Comparison of ENCODE assay signal across 12 mouse cellular contexts in the genomic region with DNA sequence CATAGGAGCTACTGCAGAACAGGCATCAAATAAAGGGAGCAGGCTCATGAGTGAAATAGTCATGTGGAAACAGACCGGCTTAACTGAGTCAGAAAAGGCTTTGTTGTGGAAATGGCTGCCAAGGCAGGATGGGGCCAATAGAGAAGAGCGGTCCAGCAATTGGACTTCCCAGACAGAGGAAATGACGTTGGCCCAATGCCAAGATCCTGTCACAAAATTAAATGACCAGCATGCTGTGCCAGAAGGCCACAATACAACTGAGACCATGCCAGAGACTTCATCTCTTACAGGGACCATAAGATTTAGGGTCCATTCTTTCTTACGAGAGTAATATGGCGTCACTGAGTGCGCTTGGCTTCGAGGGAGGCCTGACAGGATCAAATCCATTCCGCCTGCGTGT. TPM values are rescaled to one million over a fixed set of nuclear protein-coding genes. Genes with fewer than 3 reads are reported as not detected.
DNase-seq lines count a peak whose midpoint lies in the region; ATAC-seq and TF ChIP-seq lines count a peak whose summit lies in the region.
"Had no signal": no experiment of that assay in that cellular context is flagged by ENCODE, and none has a peak within 500 bp of the region (broad histone marks: within the 10 kb centered on the region; RNA-seq: fewer than 3 reads in every experiment).

No protein-coding gene starts in this region.

- no peaks in the 10 kb centered on the region for H3K4me1 ChIP-seq in liver, embryonic 12.5 days
- no peaks in the 10 kb centered on the region for H3K4me1 ChIP-seq in hindbrain, embryonic 12.5 days
- H3K4me1 ChIP-seq in kidney, postnatal 0 days (replicated peaks; ENCODE audit: insufficient read depth, low read length) = no peaks in the 10 kb centered on the region
- no peaks in the 10 kb centered on the region for H3K4me1 ChIP-seq in midbrain, embryonic 15.5 days

- no peaks in the 10 kb centered on the region for H3K36me3 ChIP-seq in liver, embryonic 12.5 days
- no peaks in the 10 kb centered on the region for H3K36me3 ChIP-seq in hindbrain, embryonic 12.5 days
- no peaks in the 10 kb centered on the region for H3K36me3 ChIP-seq in kidney, postnatal 0 days (ENCODE audit: insufficient read depth, low read length)
- H3K36me3 ChIP-seq in midbrain, embryonic 15.5 days (replicated peaks) = no peaks in the 10 kb centered on the region

- DNase-seq in liver = peak; percentile 19
- DNase-seq in kidney, postnatal 0 days (ENCODE audit: low spot score) = peak; percentile 71
- DNase-seq in thymus, postnatal 25 days = no peak
- DNase-seq in urinary bladder, postnatal 36 days (ENCODE audit: low spot score in 2 of 2) = no peak
- no peak for DNase-seq in embryo, embryonic 10 days (ENCODE audit: low spot score)
- DNase-seq: cerebellum, adult 9-11 months; right cerebral cortex, postnatal 4 days had no signal

- no peak overlapping the region for H3K4me2 ChIP-seq in liver, embryonic 12.5 days
- H3K4me2 ChIP-seq in hindbrain, embryonic 12.5 days (replicated peaks) = no peak overlapping the region
- no peak overlapping the region for H3K4me2 ChIP-seq in kidney, postnatal 0 days (ENCODE audit: low read length)
- H3K4me2 ChIP-seq in midbrain, embryonic 15.5 days = no peak overlapping the region

- H3K9ac ChIP-seq in liver, embryonic 12.5 days = no peak overlapping the region
- no peak overlapping the region for H3K9ac ChIP-seq in hindbrain, embryonic 12.5 days
- H3K9ac ChIP-seq in kidney, postnatal 0 days (ENCODE audit: low read depth, low read length) = no peak overlapping the region
- H3K9ac ChIP-seq in midbrain, embryonic 15.5 days = no peak overlapping the region

- H3K4me3 ChIP-seq in liver, embryonic 12.5 days = no peak overlapping the region
- no peak overlapping the region for H3K4me3 ChIP-seq in hindbrain, embryonic 12.5 days
- no peak overlapping the region for H3K4me3 ChIP-seq in kidney, postnatal 0 days (replicated peaks; ENCODE audit: low read depth, low read length)
- H3K4me3 ChIP-seq in midbrain, embryonic 15.5 days = no peak overlapping the region

- no peak for TF ChIP-seq CTCF in kidney, postnatal 0 days (IDR thresholded peaks at IDR 0.05; ENCODE audit: low read depth)

- no peaks in the 10 kb centered on the region for H3K9me3 ChIP-seq in liver, embryonic 12.5 days (replicated peaks)
- H3K9me3 ChIP-seq in hindbrain, embryonic 12.5 days (replicated peaks) = no peaks in the 10 kb centered on the region
- no peaks in the 10 kb centered on the region for H3K9me3 ChIP-seq in kidney, postnatal 0 days (replicated peaks; ENCODE audit: low read length)
- H3K9me3 ChIP-seq in midbrain, embryonic 15.5 days = no peaks in the 10 kb centered on the region

- H3K27ac ChIP-seq in liver, embryonic 12.5 days = no peak overlapping the region
- H3K27ac ChIP-seq in hindbrain, embryonic 12.5 days = no peak overlapping the region
- H3K27ac ChIP-seq in kidney, postnatal 0 days = no peak overlapping the region
- H3K27ac ChIP-seq in midbrain, embryonic 15.5 days = no peak overlapping the region

- no peaks in the 10 kb centered on the region for H3K27me3 ChIP-seq in liver, embryonic 12.5 days (replicated peaks)
- no peaks in the 10 kb centered on the region for H3K27me3 ChIP-seq in hindbrain, embryonic 12.5 days
- no peaks in the 10 kb centered on the region for H3K27me3 ChIP-seq in kidney, postnatal 0 days (ENCODE audit: insufficient read depth, low read length)
- H3K27me3 ChIP-seq in midbrain, embryonic 15.5 days (replicated peaks) = no peaks in the 10 kb centered on the region

- ATAC-seq in liver, embryonic 12.5 days = no peak
- peak; percentile 83 for ATAC-seq in hindbrain, embryonic 12.5 days (ENCODE audit: low FRiP score)
- ATAC-seq in kidney, postnatal 0 days (replicated peaks; ENCODE audit: low FRiP score, low read depth) = peak; percentile 59
- ATAC-seq in midbrain, embryonic 15.5 days (replicated peaks) = 0 out of 2 replicates have a peak, but pooled peaks have one; percentile 42
- ATAC-seq: Patski had no signal

- WGBS in liver, embryonic 12.5 days (ENCODE audit: insufficient replicate concordance) = 72% methylated on average over 9 of the region's 9 CpGs
- WGBS in hindbrain, embryonic 12.5 days = 69% methylated on average over 9 of the region's 9 CpGs
- 49% methylated on average over 9 of the region's 9 CpGs for WGBS in kidney, postnatal 0 days
- 48% methylated on average over 9 of the region's 9 CpGs for WGBS in midbrain, embryonic 15.5 days

RNA-seq across cellular contexts. Expression of gene Ghsr, which starts 20.0 kb away (rescaled TPM):
- polyA plus RNA-seq in liver, embryonic 12.5 days (2016; fragmentation: Nextera tagmentation; extraction: Ambion mirVana) = not detected in 2 replicates
- 0.23 and 0.54 TPM in 2 replicates for polyA plus RNA-seq in hindbrain, embryonic 12.5 days (2016; fragmentation: Nextera tagmentation; extraction: Ambion mirVana)
- polyA plus RNA-seq in kidney, postnatal 0 days (2015; fragmentation: Nextera tagmentation; extraction: Ambion mirVana) = not detected in 2 replicates
- 0.47 and 0.63 TPM in 2 replicates for polyA plus RNA-seq in midbrain, embryonic 15.5 days (2015; fragmentation: Nextera tagmentation; extraction: Ambion mirVana)
- polyA plus RNA-seq: large intestine, adult 2 months; Patski had no signal

RNA-seq across cellular contexts. Expression of gene Tnfsf10, which starts 34.3 kb away (rescaled TPM):
- 0.06 and 0.07 TPM in 2 replicates for polyA plus RNA-seq in liver, embryonic 12.5 days (2016; fragmentation: Nextera tagmentation; extraction: Ambion mirVana)
- not detected in 2 replicates for polyA plus RNA-seq in hindbrain, embryonic 12.5 days (2016; fragmentation: Nextera tagmentation; extraction: Ambion mirVana)
- 3.8 and 4.1 TPM in 2 replicates for polyA plus RNA-seq in kidney, postnatal 0 days (2015; fragmentation: Nextera tagmentation; extraction: Ambion mirVana)
- 0.17 and 0.19 TPM in 2 replicates for polyA plus RNA-seq in midbrain, embryonic 15.5 days (2015; fragmentation: Nextera tagmentation; extraction: Ambion mirVana)

Comparison
In these comparisons a context has a peak if more than half of its experiments do, and no peak if none do; other contexts are left out.
1. DNase-seq: peak in liver (single experiment) and kidney, postnatal 0 days (single experiment); none in thymus, postnatal 25 days (single experiment), urinary bladder, postnatal 36 days (0 of 2) and embryo, embryonic 10 days (single experiment).